Mouse (Mus musculus): Measurements from ENCODE around the gene Mllt11. TPM values are rescaled to one million over a fixed set of nuclear protein-coding genes. Genes with fewer than 3 reads are reported as not detected.

The Mllt11 gene
- polyA plus RNA-seq, 1 experiment: 23.3 TPM

GRCm38 (mm10) chr3:95177583-95177982 lies 54.4 kb downstream of the Mllt11 start:
- H3K27ac ChIP-seq (ENCODE audit: insufficient read depth, low read depth, low read length): no peak overlapping the region
- TF ChIP-seq CTCF (IDR thresholded peaks at IDR 0.05; ENCODE audit: low read depth, low read length) (no peak), POLR2A (IDR thresholded peaks at IDR 0.05; ENCODE audit: borderline replicate concordance, low read depth, low read length) (no peak)
- no peaks in the 10 kb centered on the region for H3K4me1 ChIP-seq (ENCODE audit: control insufficient read depth, insufficient read depth, low read length)
- H3K4me3 ChIP-seq (ENCODE audit: insufficient read depth, low read length): no peak overlapping the region

- H3K4me3 ChIP-seq (ENCODE audit: insufficient read depth, low read length): no peak overlapping the region
- no peaks in the 10 kb centered on the region for H3K4me1 ChIP-seq (ENCODE audit: control insufficient read depth, insufficient read depth, low read length)
- TF ChIP-seq POLR2A (IDR thresholded peaks at IDR 0.05; ENCODE audit: borderline replicate concordance, low read depth, low read length) (no peak), CTCF (IDR thresholded peaks at IDR 0.05; ENCODE audit: low read depth, low read length) (no peak)
- H3K27ac ChIP-seq (ENCODE audit: insufficient read depth, low read depth, low read length): no peak overlapping the region
Observed at GRCm38 (mm10) chr3:95176500-95176899, 55.5 kb downstream of the Mllt11 start.

DNA sequence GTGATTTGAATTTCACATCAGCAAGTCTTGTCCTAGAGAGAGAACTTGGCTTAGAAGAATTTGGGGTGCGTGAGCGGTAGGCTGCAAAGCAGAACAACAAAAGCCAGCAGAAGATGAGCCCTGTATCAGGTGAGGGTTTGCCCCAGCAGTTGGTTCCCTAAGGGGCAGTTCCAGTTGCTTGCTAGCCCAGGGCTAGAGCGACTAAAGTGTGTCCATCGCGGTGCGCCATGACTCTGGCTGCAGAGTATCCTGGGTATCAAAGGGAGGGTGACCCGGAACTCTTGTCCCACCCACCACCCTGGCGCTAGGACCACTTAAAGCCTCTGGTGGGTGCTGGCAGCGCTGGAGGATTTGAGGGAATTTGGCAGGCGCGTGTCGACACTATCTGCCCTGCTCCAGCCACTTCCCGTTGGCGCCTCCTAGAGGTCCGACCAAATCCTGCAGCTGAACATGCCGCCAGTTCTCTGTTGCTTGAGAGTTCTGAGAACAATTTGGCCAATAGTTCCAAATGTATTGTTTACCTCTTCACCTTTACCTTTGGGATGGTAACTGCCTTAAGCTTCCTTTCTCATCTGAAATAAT lies 57.9 kb downstream of the Mllt11 start:
- no peaks in the 10 kb centered on the region for H3K4me1 ChIP-seq (ENCODE audit: control insufficient read depth, insufficient read depth, low read length)
- peak overlapping the region; percentile 41 for H3K4me3 ChIP-seq (ENCODE audit: insufficient read depth, low read length)
- no peak overlapping the region for H3K27ac ChIP-seq (ENCODE audit: insufficient read depth, low read depth, low read length)
- TF ChIP-seq CTCF (IDR thresholded peaks at IDR 0.05; ENCODE audit: low read depth, low read length) (no peak), POLR2A (IDR thresholded peaks at IDR 0.05; ENCODE audit: borderline replicate concordance, low read depth, low read length) (no peak)

- Histone ChIP-seq H3K4me3 (ENCODE audit: insufficient read depth, low read length) (peak overlapping the region; percentile 41), H3K27ac (ENCODE audit: insufficient read depth, low read depth, low read length) (no peak overlapping the region), H3K4me1 (ENCODE audit: control insufficient read depth, insufficient read depth, low read length) (no peaks in the 10 kb centered on the region)
- TF ChIP-seq CTCF (IDR thresholded peaks at IDR 0.05; ENCODE audit: low read depth, low read length) (no peak), POLR2A (IDR thresholded peaks at IDR 0.05; ENCODE audit: borderline replicate concordance, low read depth, low read length) (no peak)
Observed at GRCm38 (mm10) chr3:95173256-95173949, 58.6 kb downstream of the Mllt11 start.

GRCm38 (mm10) chr3:95172526-95173255 lies 59.3 kb downstream of the Mllt11 start:
- Histone ChIP-seq H3K27ac (ENCODE audit: insufficient read depth, low read depth, low read length) (no peak overlapping the region), H3K4me3 (ENCODE audit: insufficient read depth, low read length) (no peak overlapping the region), H3K4me1 (ENCODE audit: control insufficient read depth, insufficient read depth, low read length) (no peaks in the 10 kb centered on the region)
- no peak for TF ChIP-seq CTCF (IDR thresholded peaks at IDR 0.05; ENCODE audit: low read depth, low read length)

GRCm38 (mm10) chr3:95171105-95171504 lies 60.9 kb downstream of the Mllt11 start:
- H3K4me1 ChIP-seq (ENCODE audit: control insufficient read depth, insufficient read depth, low read length): no peaks in the 10 kb centered on the region
- no peak for TF ChIP-seq CTCF (IDR thresholded peaks at IDR 0.05; ENCODE audit: low read depth, low read length)
- no peak for TF ChIP-seq POLR2A (IDR thresholded peaks at IDR 0.05; ENCODE audit: borderline replicate concordance, low read depth, low read length)

DNA sequence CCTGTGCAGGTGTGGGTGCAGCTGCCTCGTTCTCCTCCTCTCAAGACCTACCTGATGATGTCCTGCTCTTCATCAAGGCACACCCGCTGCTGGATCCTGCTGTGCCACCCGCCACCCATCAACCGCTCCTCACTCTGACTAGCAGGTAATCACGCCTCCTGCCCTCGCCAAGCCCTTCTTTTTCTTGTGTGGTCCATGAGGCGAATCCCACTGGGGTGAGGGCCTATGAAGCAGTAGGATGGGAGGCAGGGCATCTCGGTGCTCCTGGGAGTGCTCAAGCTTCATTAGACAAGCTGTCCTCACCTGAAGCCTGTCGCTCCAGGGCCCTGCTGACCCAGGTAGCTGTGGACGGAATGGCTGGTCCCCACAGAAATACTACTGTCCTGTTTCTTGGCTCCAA lies 62.0 kb downstream of the Mllt11 start:
- no peak overlapping the region for H3K4me3 ChIP-seq (ENCODE audit: insufficient read depth, low read length)
- H3K27ac ChIP-seq (ENCODE audit: insufficient read depth, low read depth, low read length): no peak overlapping the region

More at GRCm38 (mm10) chr3:95171105-95171504, 60.9 kb downstream of the Mllt11 start:
- no peak overlapping the region for H3K27ac ChIP-seq (ENCODE audit: insufficient read depth, low read depth, low read length)
- no peak overlapping the region for H3K4me3 ChIP-seq (ENCODE audit: insufficient read depth, low read length)

More for the DNA sequence above, 62.0 kb downstream of the Mllt11 start:
- H3K4me1 ChIP-seq (ENCODE audit: control insufficient read depth, insufficient read depth, low read length): no peaks in the 10 kb centered on the region
- TF ChIP-seq CTCF (IDR thresholded peaks at IDR 0.05; ENCODE audit: low read depth, low read length) (no peak), POLR2A (IDR thresholded peaks at IDR 0.05; ENCODE audit: borderline replicate concordance, low read depth, low read length) (no peak)

Other genes with a start within 250 kb of the Mllt11 start
- gene Zfp687, start 216.7 kb downstream of the Mllt11 start, polyA plus RNA-seq (2012; ENCODE audit: insufficient read depth, insufficient read length, missing spikeins): 10.5 and 12.7 TPM in 2 replicates
- gene Psmd4, start 189.6 kb downstream of the Mllt11 start, polyA plus RNA-seq (2012; ENCODE audit: insufficient read depth, insufficient read length, missing spikeins): 136 and 148 TPM in 2 replicates
- gene Pip5k1a, start 125.2 kb downstream of the Mllt11 start, polyA plus RNA-seq (2012; ENCODE audit: insufficient read depth, insufficient read length, missing spikeins): 23.4 and 27.8 TPM in 2 replicates
- 54.8 and 57.4 TPM in 2 replicates for gene Vps72, start 121.1 kb downstream of the Mllt11 start, polyA plus RNA-seq (2012; ENCODE audit: insufficient read depth, insufficient read length, missing spikeins)
- gene Tmod4, start 107.7 kb downstream of the Mllt11 start, polyA plus RNA-seq (2012; ENCODE audit: insufficient read depth, insufficient read length, missing spikeins): 0.60 TPM in 1 of 2 replicates, not detected in the other
- gene Scnm1, start 98.2 kb downstream of the Mllt11 start, polyA plus RNA-seq (2012; ENCODE audit: insufficient read depth, insufficient read length, missing spikeins): 88.6 and 112 TPM in 2 replicates
- 5.6 and 6.0 TPM in 2 replicates for gene Lysmd1, start 98.1 kb downstream of the Mllt11 start, polyA plus RNA-seq (2012; ENCODE audit: insufficient read depth, insufficient read length, missing spikeins)
- gene Tnfaip8l2, start 89.8 kb downstream of the Mllt11 start, polyA plus RNA-seq (2012; ENCODE audit: insufficient read depth, insufficient read length, missing spikeins): 235 and 240 TPM in 2 replicates
- 1.2 and 1.5 TPM in 2 replicates for gene Sema6c, start 71.7 kb downstream of the Mllt11 start, polyA plus RNA-seq (2012; ENCODE audit: insufficient read depth, insufficient read length, missing spikeins)
- 36.4 and 38.8 TPM in 2 replicates for gene Gabpb2, start 14.3 kb downstream of the Mllt11 start, polyA plus RNA-seq (2012; ENCODE audit: insufficient read depth, insufficient read length, missing spikeins)
- 128 and 133 TPM in 2 replicates for gene Cdc42se1, start 3.4 kb downstream of the Mllt11 start, polyA plus RNA-seq (2012; ENCODE audit: insufficient read depth, insufficient read length, missing spikeins)
- gene Gm128, start 9.4 kb upstream of the Mllt11 start, polyA plus RNA-seq (2012; ENCODE audit: insufficient read depth, insufficient read length, missing spikeins): not detected in 2 replicates
- gene Bnipl, start 19.0 kb upstream of the Mllt11 start, polyA plus RNA-seq (2012; ENCODE audit: insufficient read depth, insufficient read length, missing spikeins): not detected in 2 replicates
- gene Mindy1, start 49.2 kb upstream of the Mllt11 start, polyA plus RNA-seq (2012; ENCODE audit: insufficient read depth, insufficient read length, missing spikeins): 50.7 and 70.7 TPM in 2 replicates
- gene Prune1, start 49.9 kb upstream of the Mllt11 start, polyA plus RNA-seq (2012; ENCODE audit: insufficient read depth, insufficient read length, missing spikeins): 15.6 and 16.6 TPM in 2 replicates
- gene Anxa9, start 75.0 kb upstream of the Mllt11 start, polyA plus RNA-seq (2012; ENCODE audit: insufficient read depth, insufficient read length, missing spikeins): 11.1 and 15.4 TPM in 2 replicates
- 173 and 186 TPM in 2 replicates for gene Cers2, start 82.6 kb upstream of the Mllt11 start, polyA plus RNA-seq (2012; ENCODE audit: insufficient read depth, insufficient read length, missing spikeins)
- 34.2 and 37.2 TPM in 2 replicates for gene Setdb1, start 125.0 kb upstream of the Mllt11 start, polyA plus RNA-seq (2012; ENCODE audit: insufficient read depth, insufficient read length, missing spikeins)
- gene 4930558C23Rik, start 170.7 kb upstream of the Mllt11 start, polyA plus RNA-seq (2012; ENCODE audit: insufficient read depth, insufficient read length, missing spikeins): not detected in 2 replicates
- 41.9 and 43.3 TPM in 2 replicates for gene Arnt, start 202.2 kb upstream of the Mllt11 start, polyA plus RNA-seq (2012; ENCODE audit: insufficient read depth, insufficient read length, missing spikeins)